Mouse (Mus musculus) midbrain, embryonic 11.5 days (tissue): Measurements from ENCODE around the gene Copb1. TPM values are rescaled to one million over a fixed set of nuclear protein-coding genes. Genes with fewer than 3 reads are reported as not detected.
"Not testable (repeated sequence)": the region's sequence is repeated elsewhere in the genome, so short reads cannot be mapped to it uniquely, and the experiment has no call there.

Experiments
- ATAC-seq: fragments of 200-750 bp; cut with Nextera tagmentation; 2 replicates; pipeline ENCODE4 v1.8.0; 2017; ENCODE audit warnings: moderate TSS enrichment, moderate library complexity; ENCODE audit not compliant: low FRiP score
- DNase-seq: peaks from one replicate; pipeline ENCODE4 v3.0.0; 2015; ENCODE audit warnings: low spot score; ENCODE audit errors: missing footprints
- H3K27ac ChIP-seq: fragments of 300-500 bp; sonication (generic); 2 replicates; pipeline ENCODE4 v1.5.1; 2014; ENCODE audit warnings: low read depth, low read length
- H3K27me3 ChIP-seq: fragments of 300-500 bp; sonication (generic); 2 replicates; pipeline ENCODE4 v1.6.1; 2014; ENCODE audit warnings: mild to moderate bottlenecking, low read length, moderate library complexity, mixed read lengths; ENCODE audit not compliant: control insufficient read depth, insufficient read depth
- H3K36me3 ChIP-seq: fragments of 300-500 bp; sonication (generic); 2 replicates; pipeline ENCODE4 v1.6.1; 2014; ENCODE audit warnings: mild to moderate bottlenecking, low read length, moderate library complexity, mixed read lengths; ENCODE audit not compliant: control insufficient read depth, insufficient read depth
- H3K4me1 ChIP-seq: fragments of 300-500 bp; sonication (generic); 2 replicates; pipeline ENCODE4 v1.6.1; 2014; ENCODE audit warnings: low read length; ENCODE audit not compliant: control insufficient read depth, insufficient read depth
- H3K4me2 ChIP-seq: fragments of 300-500 bp; sonication (generic); 2 replicates; pipeline ENCODE4 v1.6.1; 2014; ENCODE audit warnings: mild to moderate bottlenecking, moderate library complexity
- H3K4me3 ChIP-seq: fragments of 300-500 bp; sonication (generic); 2 replicates; pipeline ENCODE4 v1.5.1; 2014; ENCODE audit warnings: low read depth, low read length
- H3K9ac ChIP-seq: fragments of 300-500 bp; sonication (generic); 2 replicates; pipeline ENCODE4 v1.6.1; 2014; ENCODE audit warnings: low read length
- H3K9me3 ChIP-seq: fragments of 300-500 bp; sonication (generic); 2 replicates; pipeline ENCODE4 v1.6.1; 2016; ENCODE audit warnings: low read length; ENCODE audit not compliant: control insufficient read depth
- WGBS: fragments of 180-500 bp; shearing (Covaris S2); extraction: QIAGEN DNeasy Blood & Tissue Kit; methylation state at CpG from one replicate; pipeline ENCODE4 v1.1.7; 2014; 5-methylcytosine and 5-hydroxymethylcytosine counted together
- polyA plus RNA-seq: library from polyadenylated mRNA; unstranded; fragments of >200 nt; fragmentation: Nextera tagmentation; extraction: Ambion mirVana; gene quantifications from 2 replicates; pipeline ENCODE4 v1.2.1, GENCODE M21; 2014

The Copb1 gene
- polyA plus RNA-seq, 1 experiment from 2014 or later, result 117 TPM

DNA sequence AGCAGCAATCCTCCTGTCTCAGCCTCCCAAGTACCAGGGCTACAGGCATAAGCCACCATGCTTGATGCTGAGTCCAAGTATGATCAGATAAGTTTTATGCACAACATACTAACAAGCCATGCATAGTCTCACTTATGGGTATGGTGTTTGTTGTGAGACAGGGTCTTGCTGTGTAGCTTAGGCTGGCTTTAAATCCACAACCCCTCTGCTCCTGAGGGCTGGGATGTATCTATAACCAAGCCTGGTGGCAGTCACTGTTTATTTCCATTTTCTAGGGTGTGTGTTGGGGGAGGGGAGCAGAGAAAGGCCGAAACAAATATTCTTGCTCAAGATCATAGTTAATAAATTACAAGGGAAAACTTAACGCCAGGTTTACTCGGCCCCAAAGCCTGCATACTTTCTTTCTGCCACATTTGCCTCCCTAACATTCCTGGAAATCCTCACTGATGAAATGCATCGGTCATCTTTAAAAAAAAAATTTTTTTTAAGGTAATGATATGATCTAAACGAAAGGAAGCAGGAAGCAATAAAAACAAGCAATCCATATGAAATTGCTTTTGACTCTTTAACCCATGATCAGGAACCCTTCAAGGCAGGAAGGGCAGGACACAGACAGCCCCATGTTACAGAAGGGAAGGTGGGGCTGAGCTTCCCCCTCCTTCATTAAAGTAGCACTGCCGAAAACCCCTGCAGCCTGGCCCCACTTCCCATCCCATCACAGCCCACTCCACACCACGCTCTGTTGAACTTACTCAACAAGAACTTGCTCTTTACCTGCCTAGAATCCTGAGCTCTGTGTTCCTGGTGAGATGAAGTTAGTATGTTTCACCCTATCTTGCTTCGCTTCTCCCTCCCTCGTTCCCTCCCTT, 50.8 kb downstream of the Copb1 start:
- H3K36me3 ChIP-seq, result no peaks in the 10 kb centered on the region
- no peak overlapping the region for H3K4me3 ChIP-seq
- H3K4me2 ChIP-seq, result no peak overlapping the region
- H3K4me1 ChIP-seq, result no peaks in the 10 kb centered on the region
- H3K27me3 ChIP-seq, result no peaks in the 10 kb centered on the region
- H3K27ac ChIP-seq, result no peak overlapping the region
- 81% methylated on average over 9 of the region's 9 CpGs for WGBS
- ATAC-seq (no peak), DNase-seq (peak; percentile 33)
- H3K9me3 ChIP-seq, result no peaks in the 10 kb centered on the region
- H3K9ac ChIP-seq, result no peak overlapping the region

DNA sequence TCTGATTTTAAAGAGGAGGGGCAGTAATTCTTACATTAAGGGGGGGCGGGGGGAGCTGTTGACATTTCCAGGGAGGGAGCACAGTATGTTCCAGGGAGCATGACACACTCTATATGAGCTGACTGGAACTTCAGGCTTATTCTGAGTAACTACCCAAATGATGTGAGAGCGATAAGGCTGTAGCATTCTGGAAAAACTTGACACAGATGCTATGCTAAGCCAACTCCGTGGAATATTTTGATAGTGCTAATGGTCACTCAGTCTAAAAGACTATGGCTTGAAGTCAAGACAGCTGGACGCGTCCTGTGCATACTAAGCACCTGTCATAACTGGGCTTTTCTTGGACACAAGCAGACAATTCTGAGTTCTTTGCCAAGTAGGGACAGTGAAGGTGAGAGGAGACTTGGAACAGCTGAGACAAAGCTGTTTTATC, 51.5 kb downstream of the Copb1 start:
- H3K4me1 ChIP-seq, result no peaks in the 10 kb centered on the region
- H3K27me3 ChIP-seq, result no peaks in the 10 kb centered on the region
- no peaks in the 10 kb centered on the region for H3K36me3 ChIP-seq
- no peak for ATAC-seq
- H3K4me3 ChIP-seq, result no peak overlapping the region
- DNase-seq, result peak; percentile 44
- no peak overlapping the region for H3K27ac ChIP-seq
- H3K4me2 ChIP-seq, result no peak overlapping the region
- no peaks in the 10 kb centered on the region for H3K9me3 ChIP-seq
- 88% methylated on average over 5 of the region's 5 CpGs for WGBS
- H3K9ac ChIP-seq, result no peak overlapping the region

DNA sequence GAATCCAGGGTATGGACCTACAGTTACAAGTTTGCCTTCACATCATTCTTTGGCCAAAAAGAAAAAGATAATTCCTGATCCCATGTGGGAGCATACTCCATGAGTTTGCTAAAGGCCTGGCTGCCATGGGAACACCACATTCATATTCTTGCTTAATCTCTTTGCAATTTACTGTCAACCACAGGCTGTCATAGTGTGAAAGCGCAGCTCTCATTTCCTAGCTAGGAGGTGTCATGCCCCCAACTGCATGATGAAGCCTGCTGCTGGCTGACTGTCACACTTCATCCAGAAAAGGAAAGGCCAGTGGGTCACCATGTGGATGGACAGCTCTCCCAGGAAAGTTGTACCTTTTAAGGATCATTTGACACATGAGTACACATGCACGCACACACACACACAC, 53.9 kb downstream of the Copb1 start:
- Histone ChIP-seq H3K27me3 (no peaks in the 10 kb centered on the region), H3K4me1 (no peaks in the 10 kb centered on the region), H3K4me2 (no peak overlapping the region), H3K36me3 (no peaks in the 10 kb centered on the region), H3K9me3 (no peaks in the 10 kb centered on the region), H3K9ac (no peak overlapping the region), H3K27ac (no peak overlapping the region), H3K4me3 (no peak overlapping the region)
- ATAC-seq (no peak), DNase-seq (peak; percentile 19)
- WGBS, result 85% methylated on average over 2 of the region's 2 CpGs

DNA sequence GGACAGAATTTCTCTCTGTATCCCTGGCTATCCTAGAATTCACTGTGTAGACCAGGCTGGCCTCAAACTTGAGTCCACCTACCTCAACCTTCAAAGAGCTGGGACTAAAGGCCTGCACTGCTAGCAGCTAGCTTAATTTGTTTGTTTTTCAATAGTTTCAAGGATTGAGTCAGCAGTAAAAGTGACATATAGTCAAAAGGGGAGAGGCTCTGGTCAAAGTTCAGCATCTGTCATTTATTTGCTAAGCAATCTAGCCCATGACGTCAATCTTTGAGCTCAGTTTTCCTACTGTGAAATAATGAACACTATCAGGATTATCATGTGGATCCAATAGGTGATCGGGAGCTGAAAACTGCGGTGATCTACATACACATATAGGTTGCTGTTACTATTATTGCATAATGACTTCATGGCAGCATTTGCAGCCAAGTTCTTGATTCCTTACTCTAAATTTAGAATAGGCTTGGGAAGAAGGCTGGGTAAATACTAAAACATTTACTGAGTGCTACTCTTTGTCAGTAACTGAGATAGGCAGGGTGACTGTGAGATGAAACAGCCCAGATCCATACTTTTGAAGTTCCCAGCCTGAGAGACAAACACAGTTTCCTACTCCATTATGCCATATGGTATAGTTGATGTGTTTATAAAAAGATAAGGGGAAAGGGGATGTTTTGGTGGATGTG, 54.9 kb downstream of the Copb1 start:
- Histone ChIP-seq H3K27me3 (no peaks in the 10 kb centered on the region), H3K9me3 (no peaks in the 10 kb centered on the region), H3K4me3 (no peak overlapping the region), H3K36me3 (no peaks in the 10 kb centered on the region), H3K27ac (no peak overlapping the region), H3K4me1 (no peaks in the 10 kb centered on the region), H3K4me2 (no peak overlapping the region), H3K9ac (no peak overlapping the region)
- no peak for ATAC-seq
- WGBS, result 84% methylated on average over 3 of the region's 3 CpGs
- DNase-seq, result peak; percentile 41

DNA sequence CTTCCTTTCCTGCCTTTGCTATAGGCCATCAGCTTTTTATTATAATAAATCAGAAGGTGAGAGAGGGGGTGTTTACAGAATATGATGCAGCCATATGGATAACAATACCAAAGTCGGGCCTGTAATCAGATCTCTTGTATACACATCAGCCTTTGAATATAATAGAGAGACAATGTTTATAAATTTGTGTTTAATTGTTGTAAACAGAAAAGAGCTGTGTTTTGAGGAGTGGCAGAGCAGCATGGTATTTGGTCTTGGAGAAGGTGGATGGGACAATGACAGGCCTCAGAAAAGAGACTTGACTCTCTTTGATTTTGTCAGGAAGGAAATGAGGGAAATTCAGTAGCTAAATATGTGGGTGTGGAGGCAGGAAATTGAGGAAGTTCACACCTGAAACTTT, 56.3 kb downstream of the Copb1 start:
- 94% methylated on average over 1 of the region's 1 CpGs for WGBS
- no peaks in the 10 kb centered on the region for H3K27me3 ChIP-seq
- H3K9ac ChIP-seq, result no peak overlapping the region
- H3K9me3 ChIP-seq, result no peaks in the 10 kb centered on the region
- DNase-seq (no peak), ATAC-seq (no peak)
- H3K4me3 ChIP-seq, result no peak overlapping the region
- H3K27ac ChIP-seq, result no peak overlapping the region
- H3K36me3 ChIP-seq, result no peaks in the 10 kb centered on the region
- H3K4me1 ChIP-seq, result no peaks in the 10 kb centered on the region
- no peak overlapping the region for H3K4me2 ChIP-seq

DNA sequence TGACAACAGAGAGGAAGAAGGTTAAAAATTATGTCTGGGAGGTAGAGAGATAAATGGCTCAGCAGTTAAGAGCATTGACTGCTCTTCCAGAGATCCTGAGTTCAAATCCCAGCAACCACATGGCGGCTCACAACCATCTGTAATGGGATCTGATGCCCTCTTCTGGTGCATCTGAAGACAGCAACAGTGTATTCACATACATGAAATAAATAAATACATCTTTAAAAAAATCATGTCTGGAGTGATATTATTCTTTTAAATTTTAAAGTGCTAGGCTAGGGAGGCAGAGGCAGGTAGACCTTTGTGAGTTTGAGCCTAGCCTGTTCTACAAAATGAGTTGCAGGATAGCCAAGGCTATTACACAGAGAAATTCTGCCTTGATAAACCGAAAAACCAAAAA, 57.9 kb downstream of the Copb1 start:
- not testable (repeated sequence) for H3K9ac ChIP-seq, H3K4me2 ChIP-seq, DNase-seq, H3K27me3 ChIP-seq, H3K27ac ChIP-seq, H3K36me3 ChIP-seq, H3K4me3 ChIP-seq, ATAC-seq, H3K9me3 ChIP-seq, H3K4me1 ChIP-seq
- 77% methylated on average over 2 of the region's 2 CpGs for WGBS

DNA sequence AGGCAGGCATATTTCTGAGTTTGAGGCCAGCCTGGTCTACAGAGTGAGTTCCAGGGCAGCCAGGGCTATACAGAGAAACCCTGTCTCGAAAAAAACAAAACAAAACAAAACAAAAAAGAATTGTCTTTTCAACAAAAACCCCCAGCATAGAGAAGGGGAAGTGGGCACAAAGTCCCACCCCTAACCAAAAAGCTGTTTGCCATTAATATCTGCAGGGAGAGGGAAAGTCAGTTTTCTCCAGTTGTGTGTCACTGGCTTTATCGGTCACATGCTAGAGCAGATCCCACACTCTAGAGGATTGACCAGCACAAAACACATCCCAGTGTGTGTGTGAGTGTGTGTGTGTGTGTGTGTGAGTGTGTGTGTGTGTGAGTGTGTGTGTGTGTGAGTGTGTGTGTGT, 59.7 kb downstream of the Copb1 start:
- not testable (repeated sequence) for H3K4me2 ChIP-seq, ATAC-seq, H3K27me3 ChIP-seq, H3K27ac ChIP-seq, H3K36me3 ChIP-seq, H3K9me3 ChIP-seq, DNase-seq, H3K4me3 ChIP-seq, H3K4me1 ChIP-seq, H3K9ac ChIP-seq
- WGBS, result 77% methylated on average over 2 of the region's 2 CpGs

DNA sequence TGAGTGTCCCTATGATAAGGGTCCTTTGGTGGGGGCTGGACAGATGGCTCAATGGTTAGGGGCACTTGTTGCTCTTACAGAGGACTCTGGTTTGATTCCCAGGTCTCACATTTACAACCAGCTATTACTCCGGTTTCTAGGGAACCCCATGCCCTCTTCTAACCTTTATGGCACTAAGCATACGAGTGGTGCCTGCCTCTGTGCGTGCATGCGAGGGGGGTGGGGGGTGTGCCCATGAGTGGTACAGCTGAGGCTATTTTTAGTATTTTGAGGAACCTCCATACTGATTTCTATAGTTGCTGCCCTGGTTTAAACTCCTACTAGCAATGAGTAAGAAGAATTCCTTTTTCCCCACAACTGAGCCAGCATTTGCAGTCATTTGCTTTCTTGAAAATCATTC, 60.3 kb downstream of the Copb1 start:
- no peak for ATAC-seq
- no peak overlapping the region for H3K27ac ChIP-seq
- no peaks in the 10 kb centered on the region for H3K27me3 ChIP-seq
- H3K4me1 ChIP-seq, result no peaks in the 10 kb centered on the region
- 87% methylated on average over 4 of the region's 4 CpGs for WGBS
- H3K9me3 ChIP-seq, result no peaks in the 10 kb centered on the region
- H3K4me3 ChIP-seq, result no peak overlapping the region
- H3K9ac ChIP-seq, result no peak overlapping the region
- no peak overlapping the region for H3K4me2 ChIP-seq
- peak; percentile 56 for DNase-seq
- no peaks in the 10 kb centered on the region for H3K36me3 ChIP-seq

DNA sequence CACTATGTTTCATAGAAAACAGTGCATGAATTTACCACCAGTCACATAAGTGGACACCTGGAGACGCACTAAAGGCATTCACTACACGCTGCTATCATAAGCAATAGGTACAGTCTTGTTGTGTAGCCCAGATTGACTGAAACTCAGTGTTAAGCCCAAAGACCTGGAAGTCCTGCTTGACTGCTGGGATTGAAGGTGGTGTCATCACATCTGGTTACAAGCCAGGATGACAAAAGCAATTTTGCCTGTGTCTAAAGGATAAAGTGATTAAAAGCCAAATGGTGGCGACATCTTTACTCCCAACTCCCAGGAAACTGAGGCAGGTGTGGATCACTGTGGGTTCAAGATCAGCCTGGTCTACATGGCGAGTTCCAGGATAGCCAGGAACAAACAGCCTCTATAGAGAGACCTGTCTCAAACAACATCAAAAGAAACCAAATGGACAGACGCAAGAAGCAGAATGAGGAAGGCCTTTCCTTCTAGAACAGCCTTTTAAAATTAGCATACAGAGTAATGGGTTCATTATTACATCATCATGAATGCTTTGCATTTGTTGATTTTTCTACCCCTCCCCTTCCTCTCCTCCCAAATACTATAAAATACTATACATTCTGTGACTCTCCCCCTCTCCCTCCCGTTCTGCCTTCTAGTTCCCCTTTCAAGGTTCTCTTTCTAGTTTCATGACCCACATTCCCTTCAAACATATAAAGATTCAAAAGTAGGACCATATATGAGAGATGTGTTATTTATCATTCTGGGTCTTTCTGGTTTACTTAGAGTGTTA, 61.0 kb downstream of the Copb1 start:
- no peak for ATAC-seq
- peak; percentile 39 for DNase-seq
- H3K4me1 ChIP-seq, result no peaks in the 10 kb centered on the region
- no peak overlapping the region for H3K9ac ChIP-seq
- no peaks in the 10 kb centered on the region for H3K36me3 ChIP-seq
- H3K9me3 ChIP-seq, result no peaks in the 10 kb centered on the region
- no peak overlapping the region for H3K4me3 ChIP-seq
- no peak overlapping the region for H3K4me2 ChIP-seq
- H3K27ac ChIP-seq, result no peak overlapping the region
- no peaks in the 10 kb centered on the region for H3K27me3 ChIP-seq
- WGBS, result 88% methylated on average over 6 of the region's 6 CpGs
